Mouse (Mus musculus): Measurements from ENCODE around the gene Tbx4. TPM values are rescaled to one million over a fixed set of nuclear protein-coding genes. Genes with fewer than 3 reads are reported as not detected.
A peak's percentile ranks its signal among the peaks of the same experiment; 100 is the strongest.

Gene Tbx4
- polyA plus RNA-seq, 1 experiment from 2014 or later: 0.04 TPM

- no peaks in the 10 kb centered on the region for H3K36me3 ChIP-seq (ENCODE audit: control insufficient read depth, insufficient read depth, low read length)
- H3K27ac ChIP-seq (ENCODE audit: low read depth, low read length): no peak overlapping the region
- ATAC-seq (ENCODE audit: low FRiP score) (no peak), DNase-seq (ENCODE audit: low spot score, missing footprints) (peak; percentile 96)
- peaks cover 10% of the 10 kb centered on the region; the same call in 1 of the 2 replicates for H3K4me1 ChIP-seq (ENCODE audit: control insufficient read depth, insufficient read depth, low read length)
- no peak overlapping the region for H3K9ac ChIP-seq (ENCODE audit: low read length)
- H3K27me3 ChIP-seq (ENCODE audit: control insufficient read depth, insufficient read depth, low read length): peaks cover 91% of the 10 kb centered on the region
- H3K4me3 ChIP-seq (ENCODE audit: low read depth, low read length): peak overlapping the region; percentile 8; the same call in 1 of the 2 replicates
- H3K9me3 ChIP-seq (ENCODE audit: control insufficient read depth, low read length): no peaks in the 10 kb centered on the region
- H3K4me2 ChIP-seq: no peak overlapping the region
- 2% methylated on average over 21 of the region's 21 CpGs for WGBS
Measured at GRCm38 (mm10) chr11:85840803-85841145, 45.4 kb upstream of the Tbx4 start.

GRCm38 (mm10) chr11:85841211-85841681, 45.0 kb upstream of the Tbx4 start:
- Histone ChIP-seq H3K36me3 (ENCODE audit: control insufficient read depth, insufficient read depth, low read length) (no peaks in the 10 kb centered on the region), H3K27me3 (ENCODE audit: control insufficient read depth, insufficient read depth, low read length) (peaks cover 91% of the 10 kb centered on the region), H3K4me2 (no peak overlapping the region; the same call in 1 of the 2 replicates), H3K9me3 (ENCODE audit: control insufficient read depth, low read length) (no peaks in the 10 kb centered on the region), H3K9ac (ENCODE audit: low read length) (no peak overlapping the region), H3K4me3 (ENCODE audit: low read depth, low read length) (no peak overlapping the region), H3K4me1 (ENCODE audit: control insufficient read depth, insufficient read depth, low read length) (peaks cover 10% of the 10 kb centered on the region; the same call in 1 of the 2 replicates), H3K27ac (ENCODE audit: low read depth, low read length) (no peak overlapping the region)
- 6% methylated on average over 8 of the region's 8 CpGs for WGBS
- ATAC-seq (ENCODE audit: low FRiP score) (no peak), DNase-seq (ENCODE audit: low spot score, missing footprints) (peak; percentile 94)

- H3K4me1 ChIP-seq (ENCODE audit: control insufficient read depth, insufficient read depth, low read length): peaks cover 10% of the 10 kb centered on the region; the same call in 1 of the 2 replicates
- H3K27ac ChIP-seq (ENCODE audit: low read depth, low read length): no peak overlapping the region
- no peaks in the 10 kb centered on the region for H3K36me3 ChIP-seq (ENCODE audit: control insufficient read depth, insufficient read depth, low read length)
- ATAC-seq (ENCODE audit: low FRiP score) (peak; percentile 72), DNase-seq (ENCODE audit: low spot score, missing footprints) (peak; percentile 98)
- H3K9me3 ChIP-seq (ENCODE audit: control insufficient read depth, low read length): no peaks in the 10 kb centered on the region
- H3K4me3 ChIP-seq (ENCODE audit: low read depth, low read length): peak overlapping the region; percentile 22
- H3K27me3 ChIP-seq (ENCODE audit: control insufficient read depth, insufficient read depth, low read length): peaks cover 83% of the 10 kb centered on the region
- under 1% methylated on average over 32 of the region's 32 CpGs for WGBS
- peak overlapping the region; percentile 47 for H3K4me2 ChIP-seq
- 0 out of 2 replicates have a peak overlapping the region, but pooled peaks have one; percentile 33 for H3K9ac ChIP-seq (ENCODE audit: low read length)
Measured at GRCm38 (mm10) chr11:85841980-85842379, 44.2 kb upstream of the Tbx4 start.

- peak overlapping the region; percentile 82 for H3K4me2 ChIP-seq
- no peaks in the 10 kb centered on the region for H3K9me3 ChIP-seq (ENCODE audit: control insufficient read depth, low read length)
- DNase-seq (ENCODE audit: low spot score, missing footprints): peak; percentile 94
- H3K4me1 ChIP-seq (ENCODE audit: control insufficient read depth, insufficient read depth, low read length): peaks cover 10% of the 10 kb centered on the region; the same call in 1 of the 2 replicates
- 3% methylated on average over 24 of the region's 24 CpGs for WGBS
- peaks cover 75% of the 10 kb centered on the region for H3K27me3 ChIP-seq (ENCODE audit: control insufficient read depth, insufficient read depth, low read length)
- H3K9ac ChIP-seq (ENCODE audit: low read length): peak overlapping the region; percentile 48; the same call in 1 of the 2 replicates
- no peak for ATAC-seq (ENCODE audit: low FRiP score)
- no peak overlapping the region for H3K27ac ChIP-seq (ENCODE audit: low read depth, low read length)
- H3K4me3 ChIP-seq (ENCODE audit: low read depth, low read length): no peak overlapping the region; the same call in 1 of the 2 replicates
- no peaks in the 10 kb centered on the region for H3K36me3 ChIP-seq (ENCODE audit: control insufficient read depth, insufficient read depth, low read length)
Measured at GRCm38 (mm10) chr11:85842596-85843346, 43.5 kb upstream of the Tbx4 start.

- Histone ChIP-seq H3K4me2 (peak overlapping the region; percentile 82), H3K27ac (ENCODE audit: low read depth, low read length) (no peak overlapping the region), H3K9me3 (ENCODE audit: control insufficient read depth, low read length) (no peaks in the 10 kb centered on the region), H3K27me3 (ENCODE audit: control insufficient read depth, insufficient read depth, low read length) (peaks cover 72% of the 10 kb centered on the region), H3K4me1 (ENCODE audit: control insufficient read depth, insufficient read depth, low read length) (peaks cover 10% of the 10 kb centered on the region; the same call in 1 of the 2 replicates), H3K9ac (ENCODE audit: low read length) (peak overlapping the region; percentile 48), H3K4me3 (ENCODE audit: low read depth, low read length) (peak overlapping the region; percentile 46), H3K36me3 (ENCODE audit: control insufficient read depth, insufficient read depth, low read length) (no peaks in the 10 kb centered on the region)
- WGBS: 0% methylated on average over 18 of the region's 18 CpGs
- peak; percentile 98 for DNase-seq (ENCODE audit: low spot score, missing footprints)
- peak; percentile 47 for ATAC-seq (ENCODE audit: low FRiP score)
Measured at GRCm38 (mm10) chr11:85843347-85843692, 42.9 kb upstream of the Tbx4 start.

- Histone ChIP-seq H3K4me1 (ENCODE audit: control insufficient read depth, insufficient read depth, low read length) (peaks cover 10% of the 10 kb centered on the region; the same call in 1 of the 2 replicates), H3K4me2 (peak overlapping the region; percentile 82), H3K27ac (ENCODE audit: low read depth, low read length) (no peak overlapping the region), H3K9me3 (ENCODE audit: control insufficient read depth, low read length) (no peaks in the 10 kb centered on the region), H3K36me3 (ENCODE audit: control insufficient read depth, insufficient read depth, low read length) (no peaks in the 10 kb centered on the region), H3K4me3 (ENCODE audit: low read depth, low read length) (peak overlapping the region; percentile 46), H3K9ac (ENCODE audit: low read length) (peak overlapping the region; percentile 48; the same call in 1 of the 2 replicates), H3K27me3 (ENCODE audit: control insufficient read depth, insufficient read depth, low read length) (peaks cover 65% of the 10 kb centered on the region)
- ATAC-seq (ENCODE audit: low FRiP score) (peak; percentile 62), DNase-seq (ENCODE audit: low spot score, missing footprints) (peak; percentile 98)
- WGBS: under 1% methylated on average over 53 of the region's 54 CpGs
Measured at GRCm38 (mm10) chr11:85844144-85844965, 41.9 kb upstream of the Tbx4 start.

GRCm38 (mm10) chr11:85844971-85845370, 41.3 kb upstream of the Tbx4 start:
- peak overlapping the region; percentile 82; the same call in 1 of the 2 replicates for H3K4me2 ChIP-seq
- H3K27ac ChIP-seq (ENCODE audit: low read depth, low read length): no peak overlapping the region
- H3K9me3 ChIP-seq (ENCODE audit: control insufficient read depth, low read length): no peaks in the 10 kb centered on the region
- no peak overlapping the region for H3K4me3 ChIP-seq (ENCODE audit: low read depth, low read length)
- WGBS: 32% methylated on average over 5 of the region's 5 CpGs
- H3K36me3 ChIP-seq (ENCODE audit: control insufficient read depth, insufficient read depth, low read length): no peaks in the 10 kb centered on the region
- peaks cover 59% of the 10 kb centered on the region for H3K27me3 ChIP-seq (ENCODE audit: control insufficient read depth, insufficient read depth, low read length)
- H3K4me1 ChIP-seq (ENCODE audit: control insufficient read depth, insufficient read depth, low read length): peaks cover 10% of the 10 kb centered on the region; the same call in 1 of the 2 replicates
- DNase-seq (ENCODE audit: low spot score, missing footprints) (no peak), ATAC-seq (ENCODE audit: low FRiP score) (no peak)
- H3K9ac ChIP-seq (ENCODE audit: low read length): no peak overlapping the region

- Histone ChIP-seq H3K4me2 (no peak overlapping the region), H3K36me3 (ENCODE audit: control insufficient read depth, insufficient read depth, low read length) (no peaks in the 10 kb centered on the region), H3K4me3 (ENCODE audit: low read depth, low read length) (no peak overlapping the region), H3K4me1 (ENCODE audit: control insufficient read depth, insufficient read depth, low read length) (peaks cover 7% of the 10 kb centered on the region; the same call in 1 of the 2 replicates), H3K27ac (ENCODE audit: low read depth, low read length) (no peak overlapping the region), H3K9ac (ENCODE audit: low read length) (no peak overlapping the region), H3K27me3 (ENCODE audit: control insufficient read depth, insufficient read depth, low read length) (peaks cover 49% of the 10 kb centered on the region), H3K9me3 (ENCODE audit: control insufficient read depth, low read length) (no peaks in the 10 kb centered on the region)
- ATAC-seq (ENCODE audit: low FRiP score): no peak
- DNase-seq (ENCODE audit: low spot score, missing footprints): no peak
- 47% methylated on average over 5 of the region's 5 CpGs for WGBS
Measured at GRCm38 (mm10) chr11:85845921-85846320, 40.3 kb upstream of the Tbx4 start.

Data from midbrain, embryonic 11.5 days (tissue).